Mouse (Mus musculus) monocyte, adult 5-6 weeks (primary cell): Measurements from ENCODE around the gene Cdkn1c. TPM values are rescaled to one million over a fixed set of nuclear protein-coding genes. Genes with fewer than 3 reads are reported as not detected.

Source experiments
- total RNA-seq: library from RNA; stranded (forward); fragments of 200-1000, 200-491, 200-594 nt; gene quantifications from 3 replicates; pipeline ENCODE4 v1.2.3, GENCODE M21; 2017

Cdkn1c gene
- total RNA-seq, 1 experiment from 2014 or later: 3.5 TPM

Other genes starting within 250 kb of the Cdkn1c start
- 1.3 TPM in 1 of 3 replicates, not detected in the others for gene Slc22a18, start 12.7 kb upstream of the Cdkn1c start, total RNA-seq
- gene Phlda2, start 42.1 kb upstream of the Cdkn1c start, total RNA-seq: not detected in 3 replicates
- 121 to 136 TPM (median 124 TPM) in 3 replicates for gene Nap1l4, start 88.1 kb upstream of the Cdkn1c start, total RNA-seq
- gene Cars, start 139.0 kb upstream of the Cdkn1c start, total RNA-seq: 19.9 to 54.1 TPM (median 40.4 TPM) in 3 replicates
- 4.9 to 8.9 TPM (median 8.1 TPM) in 3 replicates for gene Tnfrsf26, start 167.7 kb upstream of the Cdkn1c start, total RNA-seq
- gene Tnfrsf22, start 188.6 kb upstream of the Cdkn1c start, total RNA-seq: 0.57 to 1.9 TPM (median 0.68 TPM) in 3 replicates
- 0.58 to 1.1 TPM in 2 of 3 replicates, not detected in the other for gene Tnfrsf23, start 224.8 kb upstream of the Cdkn1c start, total RNA-seq